Mouse (Mus musculus) adrenal gland, adult 2 months (tissue): Measurements from ENCODE around the gene Gm4884. TPM values are rescaled to one million over a fixed set of nuclear protein-coding genes. Genes with fewer than 3 reads are reported as not detected.
"Not testable (repeated sequence)": the region's sequence is repeated elsewhere in the genome, so short reads cannot be mapped to it uniquely, and the experiment has no call there.

ENCODE experiments used
- DNase-seq: peaks from one replicate; pipeline ENCODE4 v3.0.0; 2021
- long read RNA-seq: library from polyadenylated mRNA; stranded (forward); transcript quantifications from one replicate; pipeline ENCODE4 v2.0.0, GENCODE M21; 2021
- polyA plus RNA-seq: library from polyadenylated mRNA; depleted of rRNA; stranded (reverse); fragments of >200 nt; gene quantifications from 2 replicates; pipeline ENCODE4 v1.2.3, GENCODE M21; 2012; rRNA removed
- total RNA-seq, 2 experiments: library from RNA; stranded (reverse); gene quantifications; 2 replicates each; pipeline ENCODE4 v1.2.3; 2021

Gene Gm4884
- not detected for total RNA-seq
- polyA plus RNA-seq: not detected in 2 replicates
- long read RNA-seq: 0 reads

DNA sequence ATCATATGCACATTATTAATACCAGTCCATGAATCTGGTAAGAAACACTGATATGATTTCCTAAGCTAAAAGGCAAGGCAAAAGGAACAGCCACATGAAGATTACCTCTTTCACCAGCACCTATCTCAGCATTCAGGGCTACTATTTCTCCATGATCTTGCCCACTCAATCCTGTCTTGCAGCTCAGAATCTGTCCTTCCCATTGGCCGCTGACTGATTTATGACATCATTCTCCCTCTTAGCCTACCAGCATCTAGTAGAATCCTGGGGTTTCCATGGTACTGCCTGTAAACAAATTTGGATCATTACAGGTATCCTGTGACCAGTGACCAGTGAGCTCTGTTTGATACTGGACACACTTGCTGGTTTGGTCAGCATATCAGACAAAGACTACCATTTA, at the start of gene Gm4884:
Gene Gm4884, plus strand, starts transcription at position 301 of the 400 bp plus-strand sequence.
- DNase-seq: not testable (repeated sequence)

- DNase-seq: no peak
These were observed 45.3 kb upstream of the Gm4884 start, which contains the start of gene 4930433I11Rik for GRCm38 (mm10) chr7:40987243-40987642. Gene 4930433I11Rik, plus strand, starts transcription at chr7:40987543.

- not testable (repeated sequence) for DNase-seq
These were observed 11.5 kb downstream of the Gm4884 start for GRCm38 (mm10) chr7:41044058-41044457.

Other genes with a start within 250 kb of the Gm4884 start
- gene Vstm2b, start 134.4 kb upstream of the Gm4884 start, total RNA-seq: 1 to 10 TPM in 1 of 2 experiments, under 1 TPM in 1; 0.35 to 1.9 TPM
- 1.7 and 2.6 TPM in 2 replicates for gene Vstm2b, start 134.4 kb upstream of the Gm4884 start, polyA plus RNA-seq
- not detected for gene 4930433I11Rik, start 45.2 kb upstream of the Gm4884 start, total RNA-seq
- gene 4930433I11Rik, start 45.2 kb upstream of the Gm4884 start, polyA plus RNA-seq: not detected in 2 replicates
- not detected for gene Gm5592, start 121.1 kb downstream of the Gm4884 start, total RNA-seq
- gene Gm5592, start 121.1 kb downstream of the Gm4884 start, polyA plus RNA-seq: not detected in 2 replicates